Mouse (Mus musculus) liver, embryonic 13.5 days (tissue): ENCODE results near the gene Olfr157. TPM values are rescaled to one million over a fixed set of nuclear protein-coding genes. Genes with fewer than 3 reads are reported as not detected.
"Not testable (repeated sequence)": the region's sequence is repeated elsewhere in the genome, so short reads cannot be mapped to it uniquely, and the experiment has no call there.

Source experiments
- ATAC-seq: fragments of 200-750 bp; cut with Nextera tagmentation; 2 replicates; pipeline ENCODE4 v1.8.0; 2017; ENCODE audit warnings: low read depth, mild to moderate bottlenecking, moderate number of reproducible peaks, moderate library complexity
- DNase-seq: peaks from one replicate; pipeline ENCODE4 v3.0.0; 2022
- H3K27ac ChIP-seq: fragments of 300-500 bp; sonication (generic); 2 replicates; pipeline ENCODE4 v1.5.1; 2015; ENCODE audit warnings: moderate library complexity, mild to moderate bottlenecking, inconsistent platforms
- H3K27me3 ChIP-seq: fragments of 300-500 bp; sonication (generic); 2 replicates; pipeline ENCODE4 v1.6.1; 2015; ENCODE audit warnings: mild to moderate bottlenecking, inconsistent platforms
- H3K36me3 ChIP-seq: fragments of 300-500 bp; sonication (generic); 2 replicates; pipeline ENCODE4 v1.6.1; 2015; ENCODE audit warnings: mild to moderate bottlenecking, inconsistent platforms
- H3K4me1 ChIP-seq: fragments of 300-500 bp; sonication (generic); replicated peaks from 2 replicates; pipeline ENCODE4 v1.6.1; 2015; ENCODE audit warnings: inconsistent platforms
- H3K4me2 ChIP-seq: fragments of 300-500 bp; sonication (generic); 2 replicates; pipeline ENCODE4 v1.6.1; 2015; ENCODE audit warnings: inconsistent platforms, mild to moderate bottlenecking, moderate library complexity
- H3K4me3 ChIP-seq: fragments of 300-500 bp; sonication (generic); replicated peaks from 2 replicates; pipeline ENCODE4 v1.5.1; 2015; ENCODE audit warnings: mild to moderate bottlenecking, inconsistent platforms
- H3K9ac ChIP-seq: fragments of 300-500 bp; sonication (generic); 2 replicates; pipeline ENCODE4 v1.6.1; 2015; ENCODE audit warnings: mild to moderate bottlenecking, inconsistent platforms
- H3K9me3 ChIP-seq: fragments of 300-500 bp; sonication (generic); replicated peaks from 2 replicates; pipeline ENCODE4 v1.6.1; 2016; ENCODE audit warnings: inconsistent platforms
- WGBS: fragments of 180-500 bp; shearing (Covaris S2); methylation state at CpG from one replicate; pipeline ENCODE4 v1.1.7; 2015; ENCODE audit not compliant: insufficient replicate concordance; 5-methylcytosine and 5-hydroxymethylcytosine counted together
- polyA plus RNA-seq: library from polyadenylated mRNA; unstranded; fragments of >200 nt; fragmentation: Nextera tagmentation; extraction: Ambion mirVana; gene quantifications from 2 replicates; pipeline ENCODE4 v1.2.1, GENCODE M21; 2015

Gene Olfr157
- polyA plus RNA-seq, 1 experiment from 2014 or later, result not detected

GRCm38 (mm10) chr4:43859886-43860285, 19.9 kb upstream of the Olfr157 start:
- WGBS, result 70% methylated on average over 10 of the region's 10 CpGs
- Histone ChIP-seq H3K4me3 (no peak overlapping the region), H3K9ac (no peak overlapping the region), H3K4me1 (no peaks in the 10 kb centered on the region), H3K36me3 (no peaks in the 10 kb centered on the region), H3K9me3 (no peaks in the 10 kb centered on the region), H3K27ac (no peak overlapping the region), H3K27me3 (no peaks in the 10 kb centered on the region), H3K4me2 (no peak overlapping the region)
- DNase-seq (no peak), ATAC-seq (no peak)

- Histone ChIP-seq H3K27ac (no peak overlapping the region), H3K4me1 (no peaks in the 10 kb centered on the region), H3K9me3 (no peaks in the 10 kb centered on the region), H3K36me3 (no peaks in the 10 kb centered on the region), H3K4me2 (no peak overlapping the region), H3K4me3 (no peak overlapping the region), H3K27me3 (no peaks in the 10 kb centered on the region), H3K9ac (no peak overlapping the region)
- WGBS, result 45% methylated on average over 8 of the region's 8 CpGs
- no peak for DNase-seq
- no peak for ATAC-seq
Measured at GRCm38 (mm10) chr4:43854101-43854500, 14.1 kb upstream of the Olfr157 start.

GRCm38 (mm10) chr4:43851265-43851664, 11.3 kb upstream of the Olfr157 start, which contains the start of gene Olfr155:
TSS of gene Olfr155 (plus strand) at chr4:43851565.
- Histone ChIP-seq H3K36me3 (no peaks in the 10 kb centered on the region), H3K4me1 (no peaks in the 10 kb centered on the region), H3K27ac (no peak within 1 kb of the TSS), H3K4me3 (no peak within 1 kb of the TSS), H3K27me3 (no peaks in the 10 kb centered on the region), H3K9ac (no peak within 1 kb of the TSS), H3K9me3 (no peaks in the 10 kb centered on the region), H3K4me2 (no peak within 1 kb of the TSS)
- WGBS, result 66% methylated on average over 6 of the region's 6 CpGs
- ATAC-seq (no peak), DNase-seq (no peak)

- DNase-seq (no peak), ATAC-seq (no peak)
- 46% methylated on average over 3 of the region's 3 CpGs for WGBS
- Histone ChIP-seq H3K36me3 (no peaks in the 10 kb centered on the region), H3K4me1 (no peaks in the 10 kb centered on the region), H3K4me3 (no peak overlapping the region), H3K9ac (no peak overlapping the region), H3K27me3 (no peaks in the 10 kb centered on the region), H3K4me2 (no peak overlapping the region), H3K9me3 (no peaks in the 10 kb centered on the region), H3K27ac (no peak overlapping the region)
Measured at GRCm38 (mm10) chr4:43838326-43838725, 1.7 kb downstream of the Olfr157 start.

- ATAC-seq (no peak), DNase-seq (no peak)
- Histone ChIP-seq H3K9ac (no peak overlapping the region), H3K9me3 (no peaks in the 10 kb centered on the region), H3K4me2 (no peak overlapping the region), H3K4me3 (no peak overlapping the region), H3K4me1 (no peaks in the 10 kb centered on the region), H3K36me3 (no peaks in the 10 kb centered on the region), H3K27me3 (no peaks in the 10 kb centered on the region), H3K27ac (no peak overlapping the region)
- 30% methylated on average over 4 of the region's 4 CpGs for WGBS
Measured at GRCm38 (mm10) chr4:43834749-43835148, 5.3 kb downstream of the Olfr157 start.

GRCm38 (mm10) chr4:43833752-43834151, 6.2 kb downstream of the Olfr157 start:
- Histone ChIP-seq H3K36me3 (no peaks in the 10 kb centered on the region), H3K4me3 (no peak overlapping the region), H3K4me2 (no peak overlapping the region), H3K27ac (no peak overlapping the region), H3K27me3 (no peaks in the 10 kb centered on the region), H3K9ac (no peak overlapping the region), H3K9me3 (no peaks in the 10 kb centered on the region), H3K4me1 (no peaks in the 10 kb centered on the region)
- WGBS, result 59% methylated on average over 5 of the region's 5 CpGs
- DNase-seq (no peak), ATAC-seq (no peak)

GRCm38 (mm10) chr4:43832031-43832430, 8.0 kb downstream of the Olfr157 start:
- ATAC-seq (no peak), DNase-seq (no peak)
- Histone ChIP-seq H3K4me1 (no peaks in the 10 kb centered on the region), H3K9me3 (no peaks in the 10 kb centered on the region), H3K4me2 (no peak overlapping the region), H3K36me3 (no peaks in the 10 kb centered on the region), H3K27me3 (no peaks in the 10 kb centered on the region), H3K27ac (no peak overlapping the region), H3K4me3 (no peak overlapping the region), H3K9ac (no peak overlapping the region)
- 58% methylated on average over 5 of the region's 5 CpGs for WGBS

GRCm38 (mm10) chr4:43828806-43829205, 11.2 kb downstream of the Olfr157 start:
- 73% methylated on average over 4 of the region's 4 CpGs for WGBS

GRCm38 (mm10) chr4:43823845-43824337, 16.1 kb downstream of the Olfr157 start, which contains the start of gene Olfr156:
TSS of gene Olfr156 (minus strand) at chr4:43823895.
- DNase-seq, result no peak

More at GRCm38 (mm10) chr4:43828806-43829205, 11.2 kb downstream of the Olfr157 start:
- no peak for DNase-seq
- no peak overlapping the region for H3K9ac ChIP-seq
- no peak overlapping the region for H3K4me2 ChIP-seq
- no peaks in the 10 kb centered on the region for H3K36me3 ChIP-seq
- no peaks in the 10 kb centered on the region for H3K4me1 ChIP-seq
- H3K27me3 ChIP-seq, result no peaks in the 10 kb centered on the region
- ATAC-seq, result no peak
- H3K9me3 ChIP-seq, result no peaks in the 10 kb centered on the region
- no peak overlapping the region for H3K27ac ChIP-seq
- no peak overlapping the region for H3K4me3 ChIP-seq

GRCm38 (mm10) chr4:43822896-43823550, 17.0 kb downstream of the Olfr157 start:
- no peak for ATAC-seq
- Histone ChIP-seq H3K4me2 (no peak overlapping the region), H3K4me1 (no peaks in the 10 kb centered on the region), H3K9me3 (no peaks in the 10 kb centered on the region), H3K9ac (no peak overlapping the region), H3K4me3 (no peak overlapping the region), H3K36me3 (no peaks in the 10 kb centered on the region), H3K27me3 (no peaks in the 10 kb centered on the region), H3K27ac (no peak overlapping the region)
- 54% methylated on average over 13 of the region's 13 CpGs for WGBS
- no peak for DNase-seq

More at GRCm38 (mm10) chr4:43823845-43824337, 16.1 kb downstream of the Olfr157 start, which contains the start of gene Olfr156:
- Histone ChIP-seq H3K36me3 (no peaks in the 10 kb centered on the region), H3K9ac (no peak within 1 kb of the TSS), H3K27me3 (no peaks in the 10 kb centered on the region), H3K4me1 (no peaks in the 10 kb centered on the region), H3K4me3 (no peak within 1 kb of the TSS), H3K9me3 (no peaks in the 10 kb centered on the region), H3K4me2 (no peak within 1 kb of the TSS), H3K27ac (no peak within 1 kb of the TSS)
- ATAC-seq, result no peak
- 22% methylated on average over 7 of the region's 7 CpGs for WGBS

GRCm38 (mm10) chr4:43798936-43799335, 41.1 kb downstream of the Olfr157 start:
- no peak overlapping the region for H3K27ac ChIP-seq
- 54% methylated on average over 7 of the region's 7 CpGs for WGBS
- H3K4me3 ChIP-seq, result no peak overlapping the region
- no peak for ATAC-seq
- no peaks in the 10 kb centered on the region for H3K27me3 ChIP-seq
- 0 out of 2 replicates have a peak, but pooled peaks cover 3% of the 10 kb centered on the region for H3K9me3 ChIP-seq
- no peaks in the 10 kb centered on the region for H3K4me1 ChIP-seq
- H3K9ac ChIP-seq, result no peak overlapping the region
- no peak overlapping the region for H3K4me2 ChIP-seq
- no peak for DNase-seq
- no peaks in the 10 kb centered on the region for H3K36me3 ChIP-seq

GRCm38 (mm10) chr4:43795844-43796243, 44.2 kb downstream of the Olfr157 start:
- DNase-seq, H3K4me2 ChIP-seq, H3K9ac ChIP-seq, H3K27me3 ChIP-seq, ATAC-seq, H3K27ac ChIP-seq, H3K9me3 ChIP-seq, H3K4me1 ChIP-seq, H3K36me3 ChIP-seq, H3K4me3 ChIP-seq: not testable (repeated sequence)
- 68% methylated on average over 5 of the region's 5 CpGs for WGBS
